Mouse (Mus musculus): ENCODE measurements around the gene Trim31. TPM values are rescaled to one million over a fixed set of nuclear protein-coding genes. Genes with fewer than 3 reads are reported as not detected.

The Trim31 gene
- polyA plus RNA-seq, 1 experiment from 2014 or later = not detected

Other genes with a start within 250 kb of the Trim31 start
- gene H2-M1, start 225.9 kb upstream of the Trim31 start, polyA plus RNA-seq (2015; fragmentation: Nextera tagmentation; extraction: Ambion mirVana) = not detected in 2 replicates
- not detected in 2 replicates for gene H2-M10.5, start 125.2 kb upstream of the Trim31 start, polyA plus RNA-seq (2015; fragmentation: Nextera tagmentation; extraction: Ambion mirVana)
- not detected in 2 replicates for gene H2-M10.6, start 85.9 kb upstream of the Trim31 start, polyA plus RNA-seq (2015; fragmentation: Nextera tagmentation; extraction: Ambion mirVana)
- 21.7 and 22.8 TPM in 2 replicates for gene Trim26, start 61.0 kb upstream of the Trim31 start, polyA plus RNA-seq (2015; fragmentation: Nextera tagmentation; extraction: Ambion mirVana)
- gene Trim15, start 30.9 kb upstream of the Trim31 start, polyA plus RNA-seq (2015; fragmentation: Nextera tagmentation; extraction: Ambion mirVana) = 0.23 TPM in 2 replicates
- 13.3 and 16.0 TPM in 2 replicates for gene Trim10, start 28.5 kb upstream of the Trim31 start, polyA plus RNA-seq (2015; fragmentation: Nextera tagmentation; extraction: Ambion mirVana)
- gene Trim40, start 8.0 kb upstream of the Trim31 start, polyA plus RNA-seq (2015; fragmentation: Nextera tagmentation; extraction: Ambion mirVana) = not detected in 2 replicates
- gene Rnf39, start 44.8 kb downstream of the Trim31 start, polyA plus RNA-seq (2015; fragmentation: Nextera tagmentation; extraction: Ambion mirVana) = 0.17 and 0.28 TPM in 2 replicates
- gene Ppp1r11, start 53.6 kb downstream of the Trim31 start, polyA plus RNA-seq (2015; fragmentation: Nextera tagmentation; extraction: Ambion mirVana) = 78.0 and 90.7 TPM in 2 replicates
- 39.2 and 45.8 TPM in 2 replicates for gene Znrd1, start 60.4 kb downstream of the Trim31 start, polyA plus RNA-seq (2015; fragmentation: Nextera tagmentation; extraction: Ambion mirVana)
- gene Znrd1as, start 60.5 kb downstream of the Trim31 start, polyA plus RNA-seq (2015; fragmentation: Nextera tagmentation; extraction: Ambion mirVana) = 6.2 and 7.2 TPM in 2 replicates
- gene 2410137M14Rik, start 83.1 kb downstream of the Trim31 start, polyA plus RNA-seq (2015; fragmentation: Nextera tagmentation; extraction: Ambion mirVana) = not detected in 2 replicates
- 0.24 and 0.36 TPM in 2 replicates for gene H2-M5, start 91.4 kb downstream of the Trim31 start, polyA plus RNA-seq (2015; fragmentation: Nextera tagmentation; extraction: Ambion mirVana)
- gene Zfp57, start 103.0 kb downstream of the Trim31 start, polyA plus RNA-seq (2015; fragmentation: Nextera tagmentation; extraction: Ambion mirVana) = 42.5 and 45.5 TPM in 2 replicates
- not detected in 2 replicates for gene Mog, start 125.3 kb downstream of the Trim31 start, polyA plus RNA-seq (2015; fragmentation: Nextera tagmentation; extraction: Ambion mirVana)
- 4.5 and 6.9 TPM in 2 replicates for gene Gabbr1, start 147.8 kb downstream of the Trim31 start, polyA plus RNA-seq (2015; fragmentation: Nextera tagmentation; extraction: Ambion mirVana)
- not detected in 2 replicates for gene Olfr90, start 190.4 kb downstream of the Trim31 start, polyA plus RNA-seq (2015; fragmentation: Nextera tagmentation; extraction: Ambion mirVana)
- gene Olfr91, start 200.2 kb downstream of the Trim31 start, polyA plus RNA-seq (2015; fragmentation: Nextera tagmentation; extraction: Ambion mirVana) = not detected in 2 replicates
- not detected in 2 replicates for gene Olfr92, start 222.0 kb downstream of the Trim31 start, polyA plus RNA-seq (2015; fragmentation: Nextera tagmentation; extraction: Ambion mirVana)